In genomic region chr15:7117944-7118343, GRCm38 (mm10) we compare ENCODE assay signal across 28 mouse cellular contexts. TPM values are rescaled to one million over a fixed set of nuclear protein-coding genes. Genes with fewer than 3 reads are reported as not detected.
DNase-seq lines count a peak whose midpoint lies in the region; ATAC-seq and TF ChIP-seq lines count a peak whose summit lies in the region.
"Had no signal": no experiment of that assay in that cellular context is flagged by ENCODE, and none has a peak within 500 bp of the region (broad histone marks: within the 10 kb centered on the region; RNA-seq: fewer than 3 reads in every experiment).

No protein-coding gene starts in this region.

- no peaks in the 10 kb centered on the region for H3K27me3 ChIP-seq in lung, postnatal 0 days (replicated peaks; ENCODE audit: insufficient read depth, low read length)
- H3K27me3 ChIP-seq in hindbrain, embryonic 16.5 days (replicated peaks; ENCODE audit: control insufficient read depth, insufficient read depth, low read length) = no peaks in the 10 kb centered on the region
- H3K27me3 ChIP-seq: forebrain, embryonic 15.5 days; hindbrain, embryonic 13.5 days; limb, embryonic 15.5 days; midbrain, embryonic 13.5 days had no signal

- TF ChIP-seq EP300 in lung, postnatal 0 days (IDR thresholded peaks at IDR 0.05) = peak; percentile 61; the same call in 1 of the 2 replicates

- H3K4me3 ChIP-seq in lung, postnatal 0 days (ENCODE audit: low read depth, low read length) = no peak overlapping the region
- H3K4me3 ChIP-seq in lung, adult 2 months (replicated peaks; ENCODE audit: extremely low read depth, low read depth, low read length) = no peak overlapping the region
- no peak overlapping the region for H3K4me3 ChIP-seq in hindbrain, embryonic 16.5 days (ENCODE audit: low read length)
- H3K4me3 ChIP-seq: erythroblast, embryonic 14.5 days; forebrain, embryonic 15.5 days; hindbrain, embryonic 13.5 days; limb, embryonic 10.5 days; limb, embryonic 15.5 days; liver, embryonic 13.5 days; midbrain, embryonic 13.5 days had no signal

- no peak overlapping the region for H3K27ac ChIP-seq in lung, postnatal 0 days (ENCODE audit: low read length)
- H3K27ac ChIP-seq in hindbrain, embryonic 16.5 days (ENCODE audit: low read depth, low read length) = no peak overlapping the region
- H3K27ac ChIP-seq: limb, embryonic 10.5 days; limb, embryonic 15.5 days; liver, embryonic 13.5 days; macrophage; midbrain, embryonic 13.5 days had no signal

- no peak for TF ChIP-seq POLR2A in lung, adult 2 months (IDR thresholded peaks at IDR 0.05; ENCODE audit: borderline replicate concordance, extremely low read depth, low read depth, low read length)

- no peaks in the 10 kb centered on the region for H3K36me3 ChIP-seq in lung, postnatal 0 days (ENCODE audit: insufficient read depth, low read length)
- H3K36me3 ChIP-seq in hindbrain, embryonic 16.5 days (ENCODE audit: control insufficient read depth, insufficient read depth, low read length) = no peaks in the 10 kb centered on the region
- H3K36me3 ChIP-seq: forebrain, embryonic 15.5 days; hindbrain, embryonic 13.5 days; limb, embryonic 10.5 days; limb, embryonic 15.5 days; liver, embryonic 13.5 days; midbrain, embryonic 13.5 days had no signal

- H3K9ac ChIP-seq in lung, postnatal 0 days (replicated peaks; ENCODE audit: low read depth) = no peak overlapping the region
- no peak overlapping the region for H3K9ac ChIP-seq in hindbrain, embryonic 16.5 days (ENCODE audit: low read depth, low read length)
- H3K9ac ChIP-seq: forebrain, embryonic 15.5 days; hindbrain, embryonic 13.5 days; limb, embryonic 15.5 days; liver, embryonic 13.5 days; midbrain, embryonic 13.5 days had no signal

- H3K9me3 ChIP-seq in lung, postnatal 0 days (ENCODE audit: low read length) = no peaks in the 10 kb centered on the region
- H3K9me3 ChIP-seq in hindbrain, embryonic 16.5 days (ENCODE audit: control insufficient read depth, low read length) = no peaks in the 10 kb centered on the region
- H3K9me3 ChIP-seq: forebrain, embryonic 15.5 days; hindbrain, embryonic 13.5 days; limb, embryonic 10.5 days; limb, embryonic 15.5 days; liver, embryonic 13.5 days; midbrain, embryonic 13.5 days had no signal

- peaks cover 7% of the 10 kb centered on the region; the same call in 1 of the 2 replicates for H3K4me1 ChIP-seq in lung, postnatal 0 days (ENCODE audit: insufficient read depth, low read depth, low read length)
- no peaks in the 10 kb centered on the region; the same call in 1 of the 2 replicates for H3K4me1 ChIP-seq in lung, adult 2 months (ENCODE audit: control insufficient read depth, insufficient read depth, low read length)
- H3K4me1 ChIP-seq in hindbrain, embryonic 16.5 days (ENCODE audit: control insufficient read depth, insufficient read depth, low read depth, low read length) = no peaks in the 10 kb centered on the region
- H3K4me1 ChIP-seq: hindbrain, embryonic 13.5 days; limb, embryonic 10.5 days; liver, embryonic 13.5 days had no signal

- H3K4me2 ChIP-seq in lung, postnatal 0 days (replicated peaks; ENCODE audit: low read depth, low read length) = no peak overlapping the region
- H3K4me2 ChIP-seq in hindbrain, embryonic 16.5 days (ENCODE audit: low read length) = no peak overlapping the region
- H3K4me2 ChIP-seq: forebrain, embryonic 15.5 days; heart, embryonic 11.5 days; hindbrain, embryonic 13.5 days; limb, embryonic 15.5 days; liver, embryonic 13.5 days; midbrain, embryonic 13.5 days had no signal

- ATAC-seq in lung, postnatal 0 days = peak; percentile 87
- no peak for ATAC-seq in erythroid progenitor cell, adult 5-6 weeks (replicated peaks; ENCODE audit: low FRiP score, poor library complexity, severe bottlenecking)
- ATAC-seq in hindbrain, embryonic 16.5 days = no peak
- ATAC-seq: activated CD4-positive, CD25-positive, alpha-beta regulatory T cell, adult 4 months; intestine, postnatal 0 days had no signal

- peak; percentile 84 for DNase-seq in lung, postnatal 0 days (ENCODE audit: low spot score)
- no peak for DNase-seq in lung, adult 2 months
- peak; percentile 58 for DNase-seq in Muller cell, postnatal 12 days (ENCODE audit: inconsistent ontology term)
- DNase-seq in fibroblast of lung, adult 2 months (ENCODE audit: low read depth) = peak; percentile 36
- DNase-seq: adrenal gland, adult 2 months; adrenal gland, postnatal 36 days; B cell, adult 2 months; cerebellum, adult 18-20 months; cerebellum, postnatal 10 days; gastrocnemius, postnatal 10 days; heart, postnatal 4 days; kidney, postnatal 25 days; liver, embryonic 13.5 days; retina, postnatal 1 day; right cerebral cortex, postnatal 14 days had no signal

- 52% methylated on average over 6 of the region's 6 CpGs for WGBS in lung, postnatal 0 days
- WGBS in lung, adult 2 months = 60% methylated on average over 6 of the region's 6 CpGs
- 67% methylated on average over 6 of the region's 6 CpGs for WGBS in hindbrain, embryonic 16.5 days

- TF ChIP-seq CTCF in lung, postnatal 0 days (IDR thresholded peaks at IDR 0.05) = no peak
- TF ChIP-seq CTCF in lung, adult 2 months (IDR thresholded peaks at IDR 0.05; ENCODE audit: insufficient read depth, low read length) = no peak

RNA-seq across cellular contexts. Expression of gene Lifr, which starts 27.5 kb away (rescaled TPM):
- 29.7 and 35.5 TPM in 2 replicates for polyA plus RNA-seq in lung, postnatal 0 days (2015; fragmentation: Nextera tagmentation; extraction: Ambion mirVana)
- 101 and 222 TPM in 2 replicates for polyA plus RNA-seq in lung, adult 2 months (2012; rRNA removed)
- under 0.01 and 1.7 TPM in 2 replicates for total RNA-seq in erythroid progenitor cell, adult 5-6 weeks (2015; ENCODE audit: low replicate concordance)
- 1.0 and 2.2 TPM in 2 replicates for total RNA-seq in erythroid progenitor cell, adult 5-6 weeks (2017; ENCODE audit: low replicate concordance)
- 16.8 and 18.2 TPM in 2 replicates for polyA plus RNA-seq in hindbrain, embryonic 16.5 days (2015; fragmentation: Nextera tagmentation; extraction: Ambion mirVana)
- total RNA-seq: MEL had no signal
- polyA plus RNA-seq: erythroblast, embryonic 14.5 days had no signal
